Mouse (Mus musculus) granulocyte monocyte progenitor cell, adult 5-6 weeks (primary cell): ENCODE measurements around the gene Slc25a20. TPM values are rescaled to one million over a fixed set of nuclear protein-coding genes. Genes with fewer than 3 reads are reported as not detected.

Experiments used
- ATAC-seq: replicated peaks from 2 replicates; pipeline ENCODE4 v1.8.0; 2016; ENCODE audit warnings: mild to moderate bottlenecking, moderate TSS enrichment, inconsistent platforms; ENCODE audit not compliant: poor library complexity, severe bottlenecking
- total RNA-seq, 2 experiments: library from RNA; stranded (forward) in 1 of 2; stranded (reverse) in 1 of 2; fragments of 200-712, 200-1000 nt in 1 of 2; fragments of >200 nt in 1 of 2; fragmentation: Nextera tagmentation in 1 of 2; gene quantifications; 2 replicates each; pipeline ENCODE4 v1.2.3; 2014 to 2017

Slc25a20 gene
- total RNA-seq, 2 experiments from 2014 or later = 28.6 to 28.7 TPM

GRCm38 (mm10) chr9:108726116-108726515 is 64.2 kb downstream of the Slc25a20 start:
- ATAC-seq = no peak

GRCm38 (mm10) chr9:108729050-108729449 is 67.2 kb downstream of the Slc25a20 start:
- no peak for ATAC-seq

GRCm38 (mm10) chr9:108732462-108732861 is 70.6 kb downstream of the Slc25a20 start:
- no peak for ATAC-seq

Other genes starting within 250 kb of the Slc25a20 start
- not detected in 2 replicates for gene Ccdc36, start 233.6 kb upstream of the Slc25a20 start, total RNA-seq (2014; fragmentation: Nextera tagmentation)
- gene Ccdc36, start 233.6 kb upstream of the Slc25a20 start, total RNA-seq (2017) = 0.72 and 0.90 TPM in 2 replicates
- gene BC048562, start 225.6 kb upstream of the Slc25a20 start, total RNA-seq (2014; fragmentation: Nextera tagmentation) = not detected in 2 replicates
- gene BC048562, start 225.6 kb upstream of the Slc25a20 start, total RNA-seq (2017) = not detected in 2 replicates
- 22.2 and 23.5 TPM in 2 replicates for gene Ccdc71, start 201.6 kb upstream of the Slc25a20 start, total RNA-seq (2014; fragmentation: Nextera tagmentation)
- gene Ccdc71, start 201.6 kb upstream of the Slc25a20 start, total RNA-seq (2017) = 13.2 and 17.9 TPM in 2 replicates
- 0.56 TPM in 1 of 2 replicates, not detected in the other for gene Klhdc8b, start 200.5 kb upstream of the Slc25a20 start, total RNA-seq (2014; fragmentation: Nextera tagmentation)
- 1.2 and 5.5 TPM in 2 replicates for gene Klhdc8b, start 200.5 kb upstream of the Slc25a20 start, total RNA-seq (2017)
- gene Lamb2, start 182.4 kb upstream of the Slc25a20 start, total RNA-seq (2014; fragmentation: Nextera tagmentation) = 0.38 TPM in 1 of 2 replicates, not detected in the other
- gene Lamb2, start 182.4 kb upstream of the Slc25a20 start, total RNA-seq (2017) = 0.05 and 0.09 TPM in 2 replicates
- 80.9 and 90.2 TPM in 2 replicates for gene Usp19, start 171.5 kb upstream of the Slc25a20 start, total RNA-seq (2014; fragmentation: Nextera tagmentation)
- 32.3 and 34.9 TPM in 2 replicates for gene Usp19, start 171.5 kb upstream of the Slc25a20 start, total RNA-seq (2017)
- gene Qars, start 154.4 kb upstream of the Slc25a20 start, total RNA-seq (2014; fragmentation: Nextera tagmentation) = 252 and 261 TPM in 2 replicates
- gene Qars, start 154.4 kb upstream of the Slc25a20 start, total RNA-seq (2017) = 144 and 181 TPM in 2 replicates
- 131 and 140 TPM in 2 replicates for gene Qrich1, start 145.3 kb upstream of the Slc25a20 start, total RNA-seq (2014; fragmentation: Nextera tagmentation)
- 119 and 145 TPM in 2 replicates for gene Qrich1, start 145.3 kb upstream of the Slc25a20 start, total RNA-seq (2017)
- 294 and 388 TPM in 2 replicates for gene Impdh2, start 101.8 kb upstream of the Slc25a20 start, total RNA-seq (2014; fragmentation: Nextera tagmentation)
- 284 and 334 TPM in 2 replicates for gene Impdh2, start 101.8 kb upstream of the Slc25a20 start, total RNA-seq (2017)
- gene Ndufaf3, start 94.7 kb upstream of the Slc25a20 start, total RNA-seq (2014; fragmentation: Nextera tagmentation) = 39.4 and 44.0 TPM in 2 replicates
- 17.3 and 17.8 TPM in 2 replicates for gene Ndufaf3, start 94.7 kb upstream of the Slc25a20 start, total RNA-seq (2017)
- gene Dalrd3, start 92.2 kb upstream of the Slc25a20 start, total RNA-seq (2014; fragmentation: Nextera tagmentation) = 91.3 and 111 TPM in 2 replicates
- gene Dalrd3, start 92.2 kb upstream of the Slc25a20 start, total RNA-seq (2017) = 38.1 and 45.2 TPM in 2 replicates
- gene Wdr6, start 83.3 kb upstream of the Slc25a20 start, total RNA-seq (2014; fragmentation: Nextera tagmentation) = 18.1 and 19.3 TPM in 2 replicates
- gene Wdr6, start 83.3 kb upstream of the Slc25a20 start, total RNA-seq (2017) = 14.7 and 18.0 TPM in 2 replicates
- gene P4htm, start 64.4 kb upstream of the Slc25a20 start, total RNA-seq (2014; fragmentation: Nextera tagmentation) = 2.0 and 2.3 TPM in 2 replicates
- gene P4htm, start 64.4 kb upstream of the Slc25a20 start, total RNA-seq (2017) = 0.43 TPM in 1 of 2 replicates, not detected in the other
- gene Arih2, start 12.7 kb upstream of the Slc25a20 start, total RNA-seq (2014; fragmentation: Nextera tagmentation) = 32.9 and 36.9 TPM in 2 replicates
- 32.2 and 33.4 TPM in 2 replicates for gene Arih2, start 12.7 kb upstream of the Slc25a20 start, total RNA-seq (2017)
- gene Prkar2a, start 27.2 kb downstream of the Slc25a20 start, total RNA-seq (2014; fragmentation: Nextera tagmentation) = 22.8 and 22.9 TPM in 2 replicates
- gene Prkar2a, start 27.2 kb downstream of the Slc25a20 start, total RNA-seq (2017) = 28.6 and 37.8 TPM in 2 replicates
- 24.3 and 25.5 TPM in 2 replicates for gene Ip6k2, start 121.7 kb downstream of the Slc25a20 start, total RNA-seq (2014; fragmentation: Nextera tagmentation)
- 34.4 and 35.8 TPM in 2 replicates for gene Ip6k2, start 121.7 kb downstream of the Slc25a20 start, total RNA-seq (2017)
- gene Nckipsd, start 146.3 kb downstream of the Slc25a20 start, total RNA-seq (2014; fragmentation: Nextera tagmentation) = 12.2 and 12.8 TPM in 2 replicates
- 4.9 and 9.1 TPM in 2 replicates for gene Nckipsd, start 146.3 kb downstream of the Slc25a20 start, total RNA-seq (2017)
- 6.7 and 10.2 TPM in 2 replicates for gene Celsr3, start 164.2 kb downstream of the Slc25a20 start, total RNA-seq (2014; fragmentation: Nextera tagmentation)
- 0.99 and 2.2 TPM in 2 replicates for gene Celsr3, start 164.2 kb downstream of the Slc25a20 start, total RNA-seq (2017)
- 4.7 and 18.3 TPM in 2 replicates for gene Slc26a6, start 191.2 kb downstream of the Slc25a20 start, total RNA-seq (2014; fragmentation: Nextera tagmentation)
- 1.5 and 3.5 TPM in 2 replicates for gene Slc26a6, start 191.2 kb downstream of the Slc25a20 start, total RNA-seq (2017)